Mouse (Mus musculus) monocyte, adult 5-6 weeks (primary cell): ENCODE results near the gene Gapdhs. TPM values are rescaled to one million over a fixed set of nuclear protein-coding genes. Genes with fewer than 3 reads are reported as not detected.
"Not testable (repeated sequence)": the region's sequence is repeated elsewhere in the genome, so short reads cannot be mapped to it uniquely, and the experiment has no call there.

Source experiments
- ATAC-seq: fragments of 153-309, 156-312 bp; replicated peaks from 2 replicates; pipeline ENCODE4 v1.8.0; 2017; ENCODE audit warnings: mild to moderate bottlenecking; ENCODE audit not compliant: low TSS enrichment, insufficient number of reproducible peaks, severe bottlenecking, poor library complexity, low FRiP score
- total RNA-seq: library from RNA; stranded (forward); fragments of 200-1000, 200-491, 200-594 nt; gene quantifications from 3 replicates; pipeline ENCODE4 v1.2.3, GENCODE M21; 2017

Gapdhs gene
- total RNA-seq, 1 experiment from 2014 or later, result 1.9 TPM

DNA sequence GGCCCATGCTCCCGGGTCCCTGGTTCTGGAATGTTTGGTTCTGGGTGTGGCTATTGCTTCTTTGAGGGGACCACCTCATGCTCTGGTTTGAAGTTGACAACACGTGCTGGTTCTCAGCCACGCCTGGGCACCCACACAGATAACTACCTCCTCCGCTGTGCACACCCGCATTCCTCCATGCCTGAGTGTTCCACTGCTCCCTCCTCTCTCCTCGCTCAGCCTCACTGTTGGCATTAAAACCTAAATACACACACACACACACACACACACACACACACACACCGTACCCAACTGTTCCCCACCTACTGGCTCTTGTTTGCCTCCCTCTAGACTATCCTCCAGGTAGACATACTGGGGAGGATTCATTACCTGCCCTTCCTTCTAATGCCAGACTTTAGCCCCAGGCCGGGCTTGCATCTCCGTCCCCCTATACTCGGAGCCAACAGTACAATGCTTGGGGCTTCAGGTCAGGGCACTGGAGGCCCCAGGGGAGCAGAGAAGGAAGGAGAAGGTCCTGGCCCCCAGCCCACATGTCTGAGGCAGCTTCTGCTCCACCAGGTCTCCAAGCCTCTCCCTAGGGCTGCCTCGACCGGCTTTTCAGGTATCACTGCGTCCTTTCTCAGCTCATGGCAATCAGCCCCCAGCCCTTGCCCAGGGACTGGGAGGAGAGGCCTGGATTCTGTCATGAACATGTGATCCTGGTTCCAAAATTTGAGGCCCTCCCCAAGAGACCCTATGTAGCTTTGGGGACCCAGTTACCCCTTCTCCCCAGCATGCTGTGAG lies 6.5 kb upstream of the Gapdhs start:
- no peak for ATAC-seq

DNA sequence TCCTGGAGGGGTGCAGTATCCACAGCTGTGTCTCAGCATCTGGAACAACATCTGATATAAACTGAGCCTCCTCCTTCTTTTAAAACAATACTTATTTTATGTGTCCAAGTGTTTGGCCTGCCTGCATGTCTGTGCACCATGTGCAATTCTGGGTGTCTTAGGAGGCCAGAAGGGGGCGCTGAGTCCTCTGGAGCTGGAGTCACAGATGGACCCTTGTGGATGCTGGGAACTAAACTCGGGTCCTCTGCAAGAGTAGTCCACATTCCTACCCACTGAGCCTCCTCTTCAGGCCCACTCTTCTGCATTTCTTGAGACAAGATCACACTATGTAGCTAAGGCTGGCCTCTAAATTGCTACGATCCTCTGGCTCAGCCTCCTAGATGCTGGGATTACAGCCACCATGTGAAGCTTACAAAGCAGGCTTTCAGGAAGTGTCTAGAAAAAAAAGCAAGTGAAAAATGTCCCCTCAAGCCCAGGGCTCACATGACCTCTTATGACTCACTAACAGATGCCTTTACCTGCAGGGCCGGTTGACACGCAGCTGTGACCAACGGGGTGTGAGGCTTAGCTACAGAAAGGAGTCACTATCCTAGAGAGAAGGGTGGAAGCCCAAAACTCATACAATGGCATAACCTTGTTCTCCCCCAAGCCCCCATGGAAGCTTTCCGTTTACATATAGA lies 4.2 kb upstream of the Gapdhs start:
- ATAC-seq, result no peak

DNA sequence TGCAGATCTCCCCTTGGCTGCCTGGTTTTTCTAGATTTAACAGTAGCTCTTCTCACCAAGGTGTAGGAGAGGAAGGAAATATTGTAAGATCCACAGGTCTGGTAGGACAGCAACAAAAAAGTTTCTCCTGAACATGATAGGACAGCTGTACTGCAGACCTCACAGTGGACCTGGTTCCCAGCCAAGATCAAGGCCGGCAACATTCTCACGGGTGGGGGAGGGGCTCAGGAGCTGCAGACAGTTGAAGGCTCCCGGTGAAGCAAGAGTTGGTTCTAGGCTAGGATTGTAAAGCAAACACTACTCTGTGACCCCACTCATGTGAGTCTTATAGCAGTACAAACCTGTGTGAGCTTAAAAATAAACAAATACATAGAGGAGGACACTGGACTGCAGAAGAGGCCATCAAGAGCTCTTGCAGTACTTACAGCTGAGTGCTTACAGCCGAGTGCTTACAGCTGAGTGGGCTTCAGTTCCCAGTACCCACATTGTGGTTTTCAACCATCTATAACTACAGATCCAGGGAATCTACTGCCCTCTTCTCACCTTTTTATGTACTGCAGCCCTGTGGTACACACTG lies 629 bp upstream of the Gapdhs start:
- ATAC-seq, result no peak

- peak; percentile 6; the same call in 1 of the 2 replicates for ATAC-seq
Observed at GRCm38 (mm10) chr7:30742570-30742969, 911 bp downstream of the Gapdhs start.

DNA sequence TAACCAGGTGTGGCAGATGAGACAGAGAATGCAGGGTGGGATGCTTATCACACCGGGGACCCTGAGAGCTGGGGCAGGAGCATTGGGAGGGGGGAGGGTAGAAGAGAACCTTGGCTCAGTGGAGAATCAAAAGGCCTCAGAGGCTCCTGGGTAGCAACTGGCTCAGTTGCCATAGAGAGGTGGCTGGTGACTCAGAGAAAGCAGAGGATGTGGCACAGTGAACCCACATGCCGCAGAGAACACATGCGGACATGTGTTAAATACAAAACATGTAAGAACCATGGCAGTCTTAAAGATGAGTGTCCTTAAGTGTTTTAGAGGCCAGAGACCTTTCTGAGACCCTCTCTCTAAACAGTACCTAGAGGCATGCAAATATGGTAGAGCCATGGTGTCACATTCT lies 7.3 kb downstream of the Gapdhs start:
- ATAC-seq, result no peak

GRCm38 (mm10) chr7:30730064-30730722 lies 13.3 kb downstream of the Gapdhs start:
- ATAC-seq, result not testable (repeated sequence)

GRCm38 (mm10) chr7:30729396-30730063 lies 14.0 kb downstream of the Gapdhs start, which contains the start of gene Tmem147:
Tmem147 (minus strand) TSS chr7:30729540.
- ATAC-seq, result peak; percentile 93

- ATAC-seq, result no peak
Observed at GRCm38 (mm10) chr7:30728739-30729395, 14.6 kb downstream of the Gapdhs start.

GRCm38 (mm10) chr7:30728214-30728613 lies 15.3 kb downstream of the Gapdhs start:
- ATAC-seq, result no peak

GRCm38 (mm10) chr7:30723274-30723953 lies 20.1 kb downstream of the Gapdhs start:
- ATAC-seq, result no peak

GRCm38 (mm10) chr7:30721286-30721685 lies 22.2 kb downstream of the Gapdhs start:
- no peak for ATAC-seq

DNA sequence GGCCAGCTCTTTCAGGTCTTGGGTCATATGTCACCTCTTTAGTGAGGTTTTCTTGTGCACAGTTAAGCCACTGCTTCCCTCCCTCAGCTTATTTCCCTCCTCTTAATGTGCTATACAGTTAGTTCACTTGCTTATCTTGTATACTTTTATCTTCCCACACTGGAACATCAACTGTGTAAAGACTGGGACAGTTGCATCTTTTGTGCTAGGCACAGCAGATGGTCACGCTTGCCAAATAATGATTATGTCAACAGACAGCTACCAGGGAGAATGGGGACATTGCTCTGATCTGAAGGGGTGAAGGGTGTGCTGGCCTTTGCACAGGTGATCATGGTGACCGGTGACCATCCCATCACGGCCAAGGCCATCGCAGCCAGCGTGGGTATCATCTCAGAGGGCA lies 23.8 kb downstream of the Gapdhs start:
- no peak for ATAC-seq

DNA sequence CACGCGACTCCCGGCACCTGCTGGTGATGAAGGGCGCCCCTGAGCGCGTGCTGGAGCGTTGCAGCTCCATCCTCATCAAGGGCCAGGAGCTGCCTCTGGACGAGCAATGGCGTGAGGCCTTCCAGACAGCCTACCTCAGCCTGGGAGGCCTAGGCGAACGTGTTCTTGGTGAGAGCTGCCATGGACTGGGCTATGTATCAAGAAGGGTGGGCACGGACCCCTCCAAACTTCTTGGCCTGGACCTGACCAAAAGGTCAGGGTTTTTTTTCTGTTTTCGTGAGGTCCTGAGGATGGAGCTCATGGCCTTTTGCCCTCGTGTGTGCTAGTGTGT lies 25.8 kb downstream of the Gapdhs start:
- no peak for ATAC-seq

DNA sequence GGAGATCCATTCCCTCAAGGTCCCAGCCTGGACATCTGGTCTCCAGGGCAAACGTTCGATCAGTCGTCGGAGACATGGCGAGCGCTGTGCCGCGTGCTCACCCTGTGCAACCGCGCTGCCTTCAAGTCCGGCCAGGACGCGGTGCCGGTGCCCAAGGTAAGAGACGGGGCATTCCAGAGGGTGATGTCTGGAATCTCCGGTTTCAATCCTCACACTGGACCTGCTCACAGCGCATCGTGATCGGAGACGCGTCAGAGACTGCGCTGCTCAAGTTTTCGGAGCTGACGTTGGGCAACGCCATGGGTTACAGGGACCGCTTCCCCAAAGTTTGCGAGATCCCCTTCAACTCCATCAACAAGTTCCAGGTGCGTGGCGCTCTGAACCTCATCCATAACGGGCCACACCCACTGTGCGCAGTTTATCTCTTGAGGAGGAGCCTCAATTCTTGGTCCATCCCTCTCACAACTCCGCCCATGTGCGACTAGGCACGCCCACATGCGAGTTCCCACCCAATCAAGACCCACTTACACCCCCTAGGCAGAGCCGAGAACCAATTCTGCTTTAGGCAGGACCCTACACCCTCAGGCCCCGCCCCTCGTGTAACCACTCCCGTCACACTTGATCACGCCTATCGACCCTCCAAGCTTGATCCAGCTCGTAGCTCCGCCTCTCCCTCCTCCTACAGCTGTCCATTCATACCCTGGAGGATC lies 26.3 kb downstream of the Gapdhs start:
- ATAC-seq, result peak; percentile 74

GRCm38 (mm10) chr7:30711942-30712341 lies 31.5 kb downstream of the Gapdhs start, which contains the start of gene Atp4a:
Atp4a (plus strand) TSS chr7:30712209.
- no peak for ATAC-seq

DNA sequence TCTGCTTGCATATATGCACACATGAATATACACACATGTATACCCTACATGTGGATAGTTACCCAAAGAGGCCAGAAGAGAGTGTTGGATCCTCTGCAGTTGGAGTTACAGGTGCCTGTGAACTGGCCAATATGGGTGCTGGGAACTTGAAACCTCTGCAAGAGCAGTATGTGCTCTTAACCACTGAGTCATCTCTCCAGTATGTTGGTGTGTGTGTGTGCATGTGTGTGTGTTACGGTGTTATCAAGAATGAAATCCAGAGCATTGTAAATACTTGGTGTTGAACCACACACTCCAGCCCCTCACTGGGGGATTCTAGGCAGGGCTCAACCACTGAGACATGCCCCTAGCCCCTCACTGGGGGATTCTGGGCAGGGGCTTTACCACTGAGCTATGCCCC lies 36.0 kb downstream of the Gapdhs start:
- no peak for ATAC-seq

DNA sequence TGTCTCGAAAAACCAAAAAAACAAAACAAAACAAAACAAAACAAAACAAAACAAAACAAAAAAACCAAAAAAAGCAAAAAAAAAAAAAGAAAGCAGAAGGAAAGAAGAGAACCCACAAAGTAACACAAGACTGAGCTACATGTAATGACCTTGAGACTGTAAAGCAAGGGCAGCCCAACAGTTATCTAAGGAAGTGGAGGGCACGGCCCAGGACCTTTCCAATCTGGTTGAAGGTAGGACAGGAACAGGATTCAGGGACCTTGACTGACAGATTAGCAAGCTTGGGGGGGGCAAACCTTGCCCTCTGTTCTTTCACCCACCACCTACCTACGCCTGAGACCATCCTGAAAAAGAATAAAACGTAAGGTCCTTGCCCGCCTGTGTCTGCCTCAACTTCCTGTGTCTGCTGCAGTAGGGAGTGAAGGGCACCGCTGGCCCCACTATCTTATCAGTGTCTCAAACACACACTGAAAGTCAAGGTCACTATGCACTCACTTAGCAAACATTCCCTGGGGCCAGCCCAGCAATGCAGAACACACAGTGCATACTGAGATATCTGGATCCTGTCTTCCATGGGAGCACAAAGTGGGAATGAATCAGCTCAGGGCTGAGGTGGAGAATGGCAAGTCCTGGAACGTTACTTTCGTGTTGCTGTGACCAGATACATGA lies 37.1 kb downstream of the Gapdhs start:
- ATAC-seq, result no peak
